Mouse (Mus musculus) CD4-positive, CD25-positive, alpha-beta regulatory T cell, adult 2 months (primary cell): ENCODE results near the gene Enpp1.

Experiments used
- DNase-seq: peaks from one replicate; pipeline ENCODE4 v3.0.0-alpha.2; 2012; ENCODE audit warnings: low read depth, low spot score

The Enpp1 gene

DNA sequence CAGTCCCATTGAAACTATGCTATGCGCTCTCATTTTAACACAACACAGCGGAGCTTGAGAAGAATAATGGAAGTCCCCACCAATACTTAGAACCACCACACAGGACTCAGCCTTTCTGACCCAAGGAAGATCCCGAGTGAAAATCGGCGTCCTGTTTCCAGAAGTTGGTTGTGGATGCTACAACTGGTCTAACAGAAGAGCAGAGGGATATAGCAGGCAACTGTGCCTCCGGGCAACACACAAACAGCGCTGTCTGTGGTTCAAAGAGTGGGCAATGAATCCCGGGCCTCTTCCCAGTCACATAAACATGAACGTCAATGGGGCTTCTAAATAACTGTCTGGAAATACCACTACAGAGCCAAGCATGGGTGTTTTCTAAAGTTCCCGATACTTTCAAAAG, 888 bp downstream of the Enpp1 start:
- no peak for DNase-seq

DNA sequence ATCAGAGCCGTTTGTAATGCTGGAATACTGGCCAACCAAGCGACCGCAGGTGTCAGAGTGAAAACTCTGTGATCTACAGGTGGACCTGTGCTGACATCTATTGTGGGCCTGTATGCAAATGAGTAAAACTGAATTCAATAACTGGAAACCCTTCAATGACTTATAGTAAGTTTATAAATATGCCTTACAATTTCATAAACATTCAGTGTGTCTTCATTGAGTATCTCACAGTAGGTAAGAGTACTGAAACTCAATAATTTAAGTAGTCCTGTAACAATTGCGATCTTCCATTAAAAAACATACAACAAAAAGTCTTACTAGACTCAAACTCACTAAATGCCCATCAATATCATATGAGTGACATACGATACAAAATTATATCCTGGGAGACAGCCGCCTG, 1.6 kb downstream of the Enpp1 start:
- DNase-seq: no peak

DNA sequence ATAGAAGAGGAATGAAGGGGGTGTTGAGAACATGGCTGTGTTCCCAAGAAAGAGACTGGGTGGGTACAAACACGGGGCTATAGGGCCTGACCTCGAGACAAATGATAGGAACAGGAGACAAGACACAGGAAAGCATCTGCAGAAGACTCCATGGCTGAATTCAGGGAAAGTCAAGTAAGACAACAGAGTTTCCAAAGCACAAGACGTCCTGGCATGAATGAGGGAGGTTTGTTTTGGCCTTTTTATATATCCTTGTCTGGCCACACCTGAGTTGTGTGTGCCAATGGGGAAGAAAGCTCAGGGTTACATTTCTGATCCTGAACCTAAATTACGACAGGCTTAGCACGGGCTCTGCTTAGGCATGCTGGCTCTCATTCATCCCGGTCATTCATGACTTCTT, 4.2 kb downstream of the Enpp1 start:
- no peak for DNase-seq

DNA sequence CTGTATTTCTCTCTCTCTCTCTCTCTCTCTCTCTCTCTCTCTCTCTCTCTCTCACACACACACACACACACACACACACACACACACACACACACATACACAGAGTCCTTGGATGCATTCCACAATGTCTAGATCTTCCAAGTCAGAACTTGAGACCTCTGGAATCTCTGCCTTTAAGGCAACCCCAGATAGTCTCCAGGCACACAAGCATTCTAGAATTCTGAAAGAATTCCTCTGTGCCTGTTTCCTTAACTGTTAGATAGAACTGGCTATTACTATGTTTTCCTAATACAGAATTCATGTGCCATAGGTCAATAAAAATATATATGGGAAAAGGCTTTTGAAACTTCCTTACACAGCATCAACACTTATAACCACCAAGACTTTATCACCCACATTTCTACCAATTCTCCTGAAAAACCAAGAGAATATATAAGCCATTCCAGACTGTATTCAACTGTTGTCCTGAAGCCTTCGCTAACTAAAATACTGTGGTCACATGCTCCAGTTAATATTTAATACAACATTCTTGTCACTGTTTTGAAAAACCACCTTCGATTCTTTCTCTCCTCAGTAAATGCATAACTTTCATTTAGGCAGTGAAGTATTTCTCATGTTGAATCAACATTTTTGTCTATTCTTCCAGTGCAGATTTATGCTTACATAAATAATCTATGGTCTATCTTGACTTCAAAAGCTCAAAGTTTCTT, 5.4 kb downstream of the Enpp1 start:
- DNase-seq: no peak

DNA sequence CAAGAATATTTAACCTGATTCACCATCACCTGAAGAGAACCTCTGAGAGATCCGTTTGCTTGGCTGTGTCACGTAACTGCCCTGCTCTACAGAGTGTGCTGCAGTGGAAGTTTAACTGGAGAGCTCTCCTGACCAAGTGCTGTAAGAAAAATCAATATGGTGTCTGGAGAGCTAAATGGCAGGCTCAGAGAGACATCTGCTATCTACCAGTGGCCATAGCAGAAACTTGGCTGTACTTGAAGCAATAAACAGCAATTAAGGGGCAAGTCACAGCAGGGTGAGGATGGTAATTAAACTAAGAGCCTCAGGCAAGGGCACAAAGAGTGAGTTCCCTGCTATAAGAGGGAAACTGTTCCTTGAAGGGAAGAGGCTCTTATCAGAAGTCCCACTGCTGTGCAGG, 9.3 kb downstream of the Enpp1 start:
- no peak for DNase-seq

DNA sequence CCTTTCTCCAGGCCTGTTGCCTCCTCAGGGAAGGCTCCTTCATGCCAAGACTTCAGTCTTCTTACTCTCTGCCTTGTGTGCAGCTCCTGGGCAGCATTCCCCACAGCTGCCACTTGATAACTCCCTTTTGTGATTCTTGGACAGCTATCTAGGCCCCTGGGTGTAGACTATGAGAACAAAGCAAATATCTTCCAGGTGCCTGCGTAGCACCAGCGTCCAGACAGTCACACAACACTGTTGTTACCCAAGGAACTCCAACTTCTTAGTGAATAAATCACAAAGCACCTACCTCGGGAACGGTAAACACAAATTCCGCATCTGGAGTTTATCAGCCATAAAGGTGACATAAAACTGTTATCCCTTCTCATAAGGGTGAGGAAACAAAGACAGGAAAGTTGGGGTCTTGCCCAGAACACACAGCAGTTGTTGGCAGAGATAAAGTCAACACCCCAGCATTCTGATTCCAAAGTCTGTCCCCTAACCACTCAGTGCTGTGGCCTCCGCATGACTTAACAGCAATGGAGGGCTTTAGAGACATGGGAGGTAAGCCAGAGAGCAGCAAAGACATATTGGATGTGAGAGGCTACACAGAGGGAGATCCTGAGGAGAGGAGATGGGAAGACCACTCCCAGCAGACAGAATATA, 13.7 kb downstream of the Enpp1 start:
- no peak for DNase-seq

DNA sequence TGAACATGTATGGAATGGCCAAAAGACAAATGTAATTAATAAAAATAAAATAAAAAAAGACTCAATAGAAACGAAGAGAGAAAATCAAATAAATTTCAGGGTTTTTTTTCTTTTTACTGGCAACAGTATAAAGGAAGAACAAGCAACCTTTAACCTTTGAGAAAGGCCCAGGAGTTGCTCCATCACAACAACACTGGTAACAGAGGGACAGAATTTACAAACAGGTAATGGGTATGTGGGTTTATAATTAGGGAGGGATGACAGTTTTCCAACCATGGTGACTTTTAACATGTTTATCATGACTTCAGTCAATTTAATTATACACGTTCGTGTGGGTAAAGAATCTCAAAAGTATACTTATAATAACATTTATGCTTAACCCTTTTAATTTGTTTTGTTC, 15.2 kb downstream of the Enpp1 start:
- DNase-seq: no peak

DNA sequence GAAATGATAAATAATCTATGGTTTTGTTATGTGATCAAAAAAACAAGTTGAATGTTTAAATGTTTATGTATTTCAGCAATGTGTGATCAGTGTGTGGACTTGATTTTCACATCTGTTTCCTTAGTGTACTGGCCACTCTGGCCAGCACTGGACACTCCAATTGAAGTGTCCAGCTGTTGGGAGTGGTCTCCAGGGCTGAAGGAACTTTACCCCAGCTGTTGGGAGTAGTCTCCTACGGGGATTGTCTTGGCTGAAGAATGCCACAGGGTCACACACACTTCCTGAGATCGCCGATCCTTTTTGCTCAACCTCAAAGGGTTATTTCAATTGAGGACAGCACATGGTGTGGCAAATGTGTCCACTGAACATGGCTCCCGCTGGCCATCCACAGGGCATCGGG, 16.2 kb downstream of the Enpp1 start:
- DNase-seq: no peak

DNA sequence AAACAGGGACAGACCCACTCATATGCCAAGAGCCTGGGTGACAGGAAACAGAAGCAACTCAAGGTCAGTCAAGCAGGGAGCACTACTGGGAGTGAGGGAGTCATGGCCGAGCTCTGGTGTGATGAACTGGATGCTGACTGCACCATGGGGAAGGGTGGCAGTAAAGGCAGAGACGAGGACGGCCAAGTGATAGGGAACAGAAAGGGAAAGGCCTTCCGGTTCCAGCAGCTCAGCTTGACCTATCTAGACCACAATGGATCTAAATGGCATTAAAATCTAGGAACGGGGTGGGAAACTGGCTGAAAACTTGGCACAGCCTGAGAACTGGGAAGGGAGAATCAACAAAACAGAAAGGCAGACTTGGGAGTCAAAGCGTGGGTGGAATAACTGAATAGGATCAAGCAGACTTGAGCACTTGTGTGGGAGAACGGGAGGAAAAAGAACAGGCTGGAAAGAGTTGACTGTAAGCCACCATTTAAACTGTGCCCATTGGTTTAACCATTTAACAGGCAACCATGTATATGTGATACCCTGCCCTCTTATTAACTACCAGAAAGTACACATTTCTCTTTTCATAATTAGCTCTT, 29.3 kb downstream of the Enpp1 start:
- DNase-seq: no peak

DNA sequence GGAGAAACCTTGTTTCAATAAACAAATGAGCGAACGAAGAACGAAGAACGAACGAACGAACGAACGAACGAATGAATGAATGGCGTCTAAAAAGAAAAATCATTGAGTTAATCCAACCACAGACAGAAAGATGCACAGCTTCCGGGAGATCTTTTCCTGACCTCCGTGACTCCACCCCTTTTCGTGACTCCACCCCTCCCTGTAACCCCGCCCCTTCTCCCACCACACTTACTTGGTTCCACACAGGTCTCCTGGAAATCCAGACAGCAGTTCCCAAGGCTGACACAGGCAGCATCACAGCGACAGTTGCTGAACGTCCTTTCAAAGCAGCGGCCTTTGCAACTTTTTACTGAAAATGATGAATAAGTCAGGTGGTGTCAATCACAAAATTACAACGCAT, 34.3 kb downstream of the Enpp1 start:
- DNase-seq: no peak

DNA sequence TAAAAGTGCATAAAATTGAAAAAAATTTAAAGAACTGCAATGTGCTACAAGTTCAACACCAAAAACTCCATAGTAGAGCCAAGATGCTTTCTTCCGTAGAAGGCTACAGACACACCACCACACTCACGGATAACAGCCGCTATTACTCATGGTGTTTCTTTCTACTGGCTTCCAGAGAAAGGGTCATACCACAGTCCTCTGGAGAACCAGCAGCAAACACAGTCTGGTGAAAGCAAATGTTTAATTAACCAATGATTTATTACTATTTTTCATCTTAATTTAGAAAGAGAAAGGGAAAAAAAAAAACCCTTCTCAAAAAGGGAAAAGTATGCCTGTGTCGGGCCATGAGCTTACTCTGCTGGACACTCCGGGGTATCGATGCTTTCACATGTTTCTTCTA, 37.7 kb downstream of the Enpp1 start:
- no peak for DNase-seq

DNA sequence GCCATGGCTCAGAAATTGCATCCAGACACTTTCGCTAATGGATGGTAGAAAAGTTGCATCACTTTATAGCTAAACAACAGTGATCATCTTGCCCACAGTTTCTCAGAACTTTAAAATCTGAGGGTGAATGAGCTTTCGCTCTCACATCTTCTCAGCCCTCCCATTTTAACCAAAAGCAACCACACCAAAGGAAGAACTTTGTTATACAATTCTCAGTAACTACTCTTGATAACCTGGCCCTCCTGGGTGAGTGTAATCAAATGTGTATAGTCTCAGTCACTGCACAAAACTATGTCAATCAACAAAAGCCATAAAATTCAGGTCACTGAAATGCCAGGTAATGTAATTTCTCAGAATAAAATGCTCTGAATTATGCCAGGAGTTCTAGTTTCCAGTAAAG, 39.0 kb downstream of the Enpp1 start:
- DNase-seq: peak; percentile 44

DNA sequence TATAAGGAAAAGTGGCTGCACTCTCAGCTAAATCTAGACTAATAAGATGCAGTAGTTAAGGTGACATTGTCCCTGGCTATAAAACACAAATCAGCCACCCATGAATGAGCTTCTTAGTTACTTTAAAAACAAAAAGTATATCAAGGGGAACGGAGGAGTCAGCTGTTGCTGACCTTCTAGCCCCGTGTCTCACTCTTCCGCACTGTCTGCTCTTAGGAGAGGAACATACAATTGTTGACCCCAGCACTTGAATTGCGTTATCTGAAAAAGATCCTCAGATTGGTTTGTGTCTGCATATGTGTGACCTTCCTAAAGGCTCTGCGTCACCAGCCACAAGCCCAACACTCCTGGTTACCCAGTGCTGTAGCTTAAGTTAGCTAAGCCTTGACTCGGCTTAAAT, 41.4 kb downstream of the Enpp1 start:
- DNase-seq: no peak

DNA sequence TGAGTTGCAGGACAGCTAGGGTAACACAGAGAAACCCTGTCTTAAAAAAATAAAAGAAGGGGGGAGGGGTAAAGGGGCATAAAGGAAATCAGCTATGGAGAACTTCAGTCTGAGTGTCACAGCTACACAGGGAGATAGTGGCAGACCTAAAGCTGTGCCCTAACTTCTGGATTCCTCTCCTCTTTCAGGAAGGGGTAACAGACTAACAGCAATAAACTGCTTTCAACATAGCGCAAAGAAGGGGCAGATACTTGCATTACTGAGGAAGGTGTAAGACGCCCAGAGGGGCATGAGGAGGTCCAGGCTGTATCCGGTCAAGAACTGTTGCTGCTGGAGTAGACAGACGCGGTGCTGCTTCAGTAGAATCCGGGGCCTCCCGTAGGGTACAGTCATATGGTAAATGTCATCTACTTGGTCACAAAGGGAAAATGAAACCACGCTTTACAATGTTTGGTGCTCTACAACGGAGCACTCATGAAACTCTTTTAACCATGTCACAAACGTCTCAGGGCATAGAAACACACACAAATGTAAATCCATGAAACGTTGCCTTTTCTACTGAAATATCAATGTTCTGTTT, 60.9 kb downstream of the Enpp1 start:
- peak; percentile 73 for DNase-seq

DNA sequence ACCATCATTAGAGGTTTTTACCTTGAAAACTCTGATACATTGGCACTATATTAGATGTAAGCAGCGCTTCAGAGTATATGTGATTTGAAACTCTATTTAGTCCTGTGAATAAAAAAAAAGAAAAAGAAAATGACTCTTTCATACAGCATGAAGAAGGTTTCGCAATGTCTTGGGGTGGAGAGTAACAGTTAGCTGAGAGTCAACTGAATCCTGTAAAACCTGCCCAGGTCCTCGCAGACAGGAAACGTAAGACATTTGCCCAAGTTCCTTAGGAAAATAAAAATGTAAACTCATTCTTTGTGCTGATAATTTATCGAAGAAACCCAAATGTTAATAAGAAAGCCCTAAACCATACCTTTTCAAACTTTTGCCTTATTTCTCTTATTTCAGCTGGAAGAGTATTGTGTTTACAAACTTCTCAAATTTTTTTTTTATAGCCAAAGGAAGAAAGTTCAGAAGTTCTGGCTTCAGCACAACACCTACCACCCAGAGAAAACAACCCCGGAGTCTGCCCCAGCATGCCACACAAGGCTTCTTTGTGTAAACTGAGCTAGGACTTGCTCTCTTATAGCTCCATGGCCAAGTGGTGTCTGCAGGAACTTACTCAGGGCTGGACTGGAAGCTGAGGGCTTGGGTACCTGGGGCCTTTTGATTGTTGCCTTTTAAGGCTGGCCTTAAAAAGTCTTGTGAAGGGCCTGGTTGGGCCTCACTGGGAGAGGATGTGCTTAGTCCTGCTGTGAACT, 63.8 kb downstream of the Enpp1 start:
- DNase-seq: no peak

DNA sequence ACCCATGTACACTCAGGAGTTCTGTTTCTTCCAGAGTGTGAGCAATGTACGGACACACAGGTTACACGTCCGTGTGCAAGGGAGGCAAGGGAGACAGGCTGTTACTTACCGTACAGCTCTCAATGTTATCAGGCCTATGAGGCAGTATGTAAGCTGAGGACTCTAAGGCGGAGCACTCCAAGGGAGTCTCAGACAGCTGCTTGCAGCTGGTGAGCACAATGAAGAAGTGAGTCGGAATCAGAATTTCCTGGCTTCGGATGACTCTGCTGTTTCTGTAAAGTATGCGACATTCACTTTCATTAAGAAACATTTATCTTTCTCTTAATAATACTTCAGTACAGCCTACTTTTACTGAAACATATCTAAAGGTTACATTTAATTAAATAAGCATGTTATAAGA, 66.8 kb downstream of the Enpp1 start:
- DNase-seq: no peak

DNA sequence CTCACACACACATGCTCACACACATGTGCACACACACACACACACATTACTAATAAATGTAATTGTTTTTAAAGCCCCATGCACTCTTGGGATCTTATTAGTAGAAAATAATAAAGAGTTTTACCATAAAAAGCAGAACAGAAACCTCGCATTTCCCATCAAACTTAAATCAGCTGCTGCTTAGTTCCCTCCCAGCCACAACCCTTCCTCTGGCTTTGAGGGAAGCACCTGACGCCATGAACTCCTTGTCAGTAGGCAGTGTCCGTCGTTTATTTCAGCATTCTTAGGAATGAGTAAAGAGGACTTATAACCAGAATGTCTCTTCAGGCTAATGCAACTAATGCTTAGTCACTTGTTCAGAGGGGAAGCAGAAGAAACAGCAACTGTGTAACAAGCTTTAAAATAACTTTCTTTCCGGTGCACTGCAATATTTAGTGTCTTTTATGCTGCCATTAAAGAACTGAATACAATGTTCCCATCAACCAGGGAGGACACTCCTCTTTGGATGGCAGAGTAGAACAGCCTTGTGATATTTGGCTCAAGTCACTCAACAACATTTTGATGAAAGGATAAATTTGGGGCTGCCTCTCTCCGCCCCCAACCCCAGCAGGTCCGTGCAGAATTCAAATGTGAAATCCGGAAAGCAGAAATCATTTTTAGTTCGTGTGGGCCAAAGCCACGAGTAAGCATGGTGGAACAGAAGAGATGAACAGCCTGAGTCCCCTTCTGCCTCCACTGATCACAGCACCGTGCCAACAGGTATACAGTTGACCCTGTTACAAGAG, 69.0 kb downstream of the Enpp1 start:
- no peak for DNase-seq

DNA sequence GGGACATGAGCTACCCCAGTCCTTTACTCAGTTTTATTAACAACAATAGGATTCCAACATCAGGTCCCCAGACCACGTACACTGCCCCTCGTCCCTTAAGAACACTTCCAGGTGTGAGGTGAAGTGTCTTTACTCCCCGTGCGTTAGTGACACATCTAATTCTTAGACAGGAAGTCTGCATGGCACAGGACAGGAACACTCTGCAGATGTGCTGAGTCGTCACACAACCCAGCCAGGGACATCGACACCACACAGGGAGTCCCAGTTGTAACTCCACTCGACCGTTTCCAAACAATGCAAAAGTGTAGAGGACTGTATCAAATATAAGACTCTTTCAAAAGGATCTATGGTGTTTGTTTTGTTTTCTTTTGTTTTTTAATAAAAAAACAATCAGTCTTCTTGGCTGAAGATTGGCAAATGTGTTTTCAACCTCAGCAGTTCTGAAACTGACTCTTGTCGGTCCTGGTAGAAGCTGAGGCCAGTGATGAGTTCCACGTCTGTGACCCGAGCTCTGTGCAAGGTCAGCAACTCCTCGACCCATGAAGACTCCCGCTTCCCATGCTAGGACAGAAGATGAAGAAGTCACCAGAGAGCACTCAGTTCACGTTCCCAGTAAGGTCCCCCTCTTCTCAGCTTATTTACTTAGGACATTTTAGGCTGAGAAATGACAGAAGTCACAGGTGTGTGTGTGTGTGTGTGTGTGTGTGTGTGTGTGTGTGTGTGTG, 70.4 kb downstream of the Enpp1 start:
- DNase-seq: peak; percentile 58

DNA sequence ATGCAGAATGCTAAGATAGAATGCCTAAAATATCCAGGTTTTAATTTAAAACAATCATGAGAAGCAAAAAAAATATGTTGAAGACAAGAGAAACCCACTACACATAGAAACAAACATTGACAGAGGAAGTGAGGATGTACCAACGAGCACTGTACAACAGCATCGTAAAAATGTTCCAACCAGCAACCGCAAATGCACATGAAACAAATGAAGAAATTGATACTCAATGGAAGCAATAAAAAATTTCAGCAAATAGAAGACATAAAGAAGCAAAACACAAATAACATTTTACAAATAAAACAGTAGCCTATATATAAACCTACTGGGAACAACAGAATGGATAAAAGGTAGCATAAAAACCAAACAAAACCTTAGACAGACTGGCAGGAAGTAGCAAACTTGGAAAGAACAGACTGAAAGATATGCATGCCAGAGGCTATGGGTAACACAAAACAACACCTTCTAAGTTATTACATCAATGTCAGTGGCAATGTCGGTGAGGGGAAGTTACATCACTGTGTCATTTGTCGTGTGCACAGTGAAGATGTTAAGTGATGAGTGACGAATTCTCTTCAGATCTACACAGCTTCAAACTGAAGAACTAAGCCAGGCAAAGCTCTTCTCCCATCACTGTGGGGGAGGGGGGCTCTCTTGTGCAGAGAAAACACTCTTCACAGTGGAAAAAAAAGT, 71.6 kb downstream of the Enpp1 start:
- DNase-seq: peak; percentile 76

DNA sequence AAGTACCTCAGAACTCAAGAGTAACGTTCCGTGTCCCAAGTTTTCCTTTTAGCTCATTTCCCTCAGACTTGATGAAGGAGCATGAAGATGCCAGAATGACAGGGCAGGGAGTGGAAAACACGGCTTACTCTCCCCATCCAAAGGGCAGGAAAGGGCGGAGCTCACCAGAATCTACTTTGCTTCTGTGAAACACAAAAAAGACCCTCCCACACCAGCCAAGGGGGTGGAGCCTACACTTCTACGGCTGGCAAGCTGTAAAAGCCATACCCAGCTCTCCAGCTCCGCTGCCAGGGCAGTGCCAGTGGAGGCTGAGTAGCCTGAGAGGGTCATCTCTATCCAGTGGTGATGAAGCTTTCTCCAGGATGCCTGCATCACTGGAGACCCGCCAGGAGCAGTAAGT, 72.4 kb downstream of the Enpp1 start:
- DNase-seq: peak; percentile 77
